Mouse (Mus musculus) mesoderm, embryonic 11.5 days (tissue): Measurements from ENCODE around the gene Dicer1.

Experiments used
- DNase-seq: peaks from one replicate; pipeline ENCODE4 v3.0.0-alpha.2; 2012; ENCODE audit warnings: low read depth, low spot score

Dicer1 gene

GRCm38 (mm10) chr12:104751814-104752765 lies at the start of gene Dicer1:
Gene Dicer1 (minus strand): TSS chr12:104751952.
- DNase-seq: peak; percentile 97

- no peak for DNase-seq
Observed at GRCm38 (mm10) chr12:104799365-104799764, 47.6 kb upstream of the Dicer1 start.

GRCm38 (mm10) chr12:104797905-104798304 lies 46.2 kb upstream of the Dicer1 start:
- DNase-seq: no peak

GRCm38 (mm10) chr12:104796635-104797378 lies 45.1 kb upstream of the Dicer1 start:
- no peak for DNase-seq

GRCm38 (mm10) chr12:104794957-104795356 lies 43.2 kb upstream of the Dicer1 start:
- DNase-seq: no peak

- no peak for DNase-seq
Observed at GRCm38 (mm10) chr12:104793486-104793885, 41.7 kb upstream of the Dicer1 start.

- DNase-seq: no peak
Observed at GRCm38 (mm10) chr12:104777603-104778002, 25.9 kb upstream of the Dicer1 start.

GRCm38 (mm10) chr12:104771941-104772340 lies 20.2 kb upstream of the Dicer1 start:
- DNase-seq: no peak

GRCm38 (mm10) chr12:104769201-104769785 lies 17.5 kb upstream of the Dicer1 start:
- peak; percentile 12 for DNase-seq

GRCm38 (mm10) chr12:104767183-104767582 lies 15.4 kb upstream of the Dicer1 start:
- DNase-seq: peak; percentile 17

GRCm38 (mm10) chr12:104765761-104766160 lies 14.0 kb upstream of the Dicer1 start:
- DNase-seq: no peak

GRCm38 (mm10) chr12:104765116-104765515 lies 13.4 kb upstream of the Dicer1 start:
- DNase-seq: no peak

GRCm38 (mm10) chr12:104763918-104764317 lies 12.2 kb upstream of the Dicer1 start:
- no peak for DNase-seq

GRCm38 (mm10) chr12:104761411-104761810 lies 9.7 kb upstream of the Dicer1 start:
- DNase-seq: no peak

- no peak for DNase-seq
Observed at GRCm38 (mm10) chr12:104758066-104758465, 6.3 kb upstream of the Dicer1 start.

GRCm38 (mm10) chr12:104753686-104754085 lies 1.9 kb upstream of the Dicer1 start:
- no peak for DNase-seq

GRCm38 (mm10) chr12:104751331-104751813 lies 380 bp downstream of the Dicer1 start:
- DNase-seq: peak; percentile 32

- DNase-seq: no peak
Observed at GRCm38 (mm10) chr12:104748946-104749345, 2.8 kb downstream of the Dicer1 start.

GRCm38 (mm10) chr12:104747252-104747651 lies 4.5 kb downstream of the Dicer1 start:
- no peak for DNase-seq

GRCm38 (mm10) chr12:104746601-104747000 lies 5.2 kb downstream of the Dicer1 start:
- DNase-seq: no peak

- DNase-seq: peak; percentile 21
Observed at GRCm38 (mm10) chr12:104743687-104744086, 8.1 kb downstream of the Dicer1 start.

- DNase-seq: no peak
Observed at GRCm38 (mm10) chr12:104742247-104742646, 9.5 kb downstream of the Dicer1 start.
